Mouse (Mus musculus) embryonic facial prominence, embryonic 14.5 days (tissue): ENCODE results near the gene Gmnn. TPM values are rescaled to one million over a fixed set of nuclear protein-coding genes. Genes with fewer than 3 reads are reported as not detected.

Source experiments
- ATAC-seq: fragments of 200-750 bp; cut with Nextera tagmentation; 2 replicates; pipeline ENCODE4 v1.8.0; 2017; ENCODE audit warnings: low read depth, moderate number of reproducible peaks, moderate TSS enrichment
- DNase-seq: peaks from one replicate; pipeline ENCODE4 v3.0.0-alpha.2; 2015; ENCODE audit warnings: low spot score
- H3K27ac ChIP-seq: fragments of 300-500 bp; sonication (generic); replicated peaks from 2 replicates; pipeline ENCODE4 v1.5.1; 2014; ENCODE audit warnings: low read depth, mild to moderate bottlenecking, low read length, moderate library complexity
- H3K27me3 ChIP-seq: fragments of 300-500 bp; sonication (generic); replicated peaks from 2 replicates; pipeline ENCODE4 v1.6.1; 2014; ENCODE audit warnings: low read length; ENCODE audit not compliant: control insufficient read depth, insufficient read depth
- H3K36me3 ChIP-seq: fragments of 300-500 bp; sonication (generic); 2 replicates; pipeline ENCODE4 v1.6.1; 2014; ENCODE audit warnings: low read length, mixed read lengths; ENCODE audit not compliant: control insufficient read depth, insufficient read depth
- H3K4me1 ChIP-seq: fragments of 300-500 bp; sonication (generic); 2 replicates; pipeline ENCODE4 v1.6.1; 2014; ENCODE audit warnings: antibody characterized with exemption, low read length; ENCODE audit not compliant: control insufficient read depth, insufficient read depth
- H3K4me2 ChIP-seq: fragments of 300-500 bp; sonication (generic); 2 replicates; pipeline ENCODE4 v1.6.1; 2014; ENCODE audit warnings: low read depth, mild to moderate bottlenecking, low read length, moderate library complexity, mixed read lengths
- H3K4me3 ChIP-seq: fragments of 300-500 bp; sonication (generic); 2 replicates; pipeline ENCODE4 v1.5.1; 2014; ENCODE audit warnings: low read depth, mild to moderate bottlenecking, low read length
- H3K9ac ChIP-seq: fragments of 300-500 bp; sonication (generic); 2 replicates; pipeline ENCODE4 v1.6.1; 2014; ENCODE audit warnings: low read depth, mild to moderate bottlenecking, low read length, moderate library complexity, mixed read lengths
- H3K9me3 ChIP-seq: fragments of 300-500 bp; sonication (generic); 2 replicates; pipeline ENCODE4 v1.6.1; 2016; ENCODE audit warnings: low read length; ENCODE audit not compliant: control insufficient read depth
- WGBS: fragments of 180-500 bp; shearing (Covaris S2); extraction: QIAGEN DNeasy Blood & Tissue Kit; methylation state at CpG from one replicate; pipeline ENCODE4 v1.1.7; 2014; 5-methylcytosine and 5-hydroxymethylcytosine counted together
- polyA plus RNA-seq: library from polyadenylated mRNA; unstranded; fragments of >200 nt; fragmentation: Nextera tagmentation; extraction: Ambion mirVana; gene quantifications from 2 replicates; pipeline ENCODE4 v1.2.1, GENCODE M21; 2014

Gmnn gene
- polyA plus RNA-seq, 1 experiment from 2014 or later: 82.4 TPM

DNA sequence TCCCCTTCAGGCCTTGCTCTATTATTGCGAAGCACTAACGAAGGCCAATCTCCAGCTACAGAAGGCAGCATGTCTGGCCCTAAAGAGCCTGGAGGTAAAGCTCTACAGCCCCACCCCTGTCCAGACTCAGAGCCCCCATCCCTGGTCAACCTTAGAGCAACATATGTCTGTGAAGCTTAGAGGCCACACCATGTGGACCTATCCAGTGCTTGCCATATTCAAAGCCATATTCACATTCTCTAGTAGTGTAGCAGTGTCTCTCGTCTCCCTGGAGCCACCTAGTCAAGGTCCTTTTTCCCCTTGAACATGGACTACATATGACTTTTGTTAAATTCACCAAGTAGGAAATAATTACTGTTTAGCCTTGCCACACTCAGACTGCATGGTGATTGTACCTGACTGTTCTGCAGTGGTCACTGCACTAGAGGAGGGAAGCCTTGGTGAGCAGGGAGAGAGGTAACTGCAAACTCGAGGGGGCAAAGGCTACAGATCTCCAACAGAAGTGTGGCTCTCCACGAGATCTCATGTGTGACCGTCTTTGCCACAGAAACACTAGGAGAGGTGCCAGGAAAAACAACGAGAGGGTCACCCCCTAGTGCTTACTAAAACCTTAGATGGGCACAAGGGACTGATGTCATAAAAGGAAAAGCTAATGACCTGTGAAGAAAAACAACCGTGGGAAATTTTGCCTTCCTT, 37.9 kb downstream of the Gmnn start:
- Histone ChIP-seq H3K27ac (no peak overlapping the region), H3K4me1 (peaks cover 8% of the 10 kb centered on the region; the same call in 1 of the 2 replicates), H3K36me3 (no peaks in the 10 kb centered on the region), H3K4me2 (0 out of 2 replicates have a peak overlapping the region, but pooled peaks have one; percentile 18), H3K27me3 (no peaks in the 10 kb centered on the region), H3K9me3 (no peaks in the 10 kb centered on the region), H3K4me3 (no peak overlapping the region), H3K9ac (no peak overlapping the region)
- DNase-seq: no peak
- WGBS: 52% methylated on average over 8 of the region's 8 CpGs
- no peak for ATAC-seq

DNA sequence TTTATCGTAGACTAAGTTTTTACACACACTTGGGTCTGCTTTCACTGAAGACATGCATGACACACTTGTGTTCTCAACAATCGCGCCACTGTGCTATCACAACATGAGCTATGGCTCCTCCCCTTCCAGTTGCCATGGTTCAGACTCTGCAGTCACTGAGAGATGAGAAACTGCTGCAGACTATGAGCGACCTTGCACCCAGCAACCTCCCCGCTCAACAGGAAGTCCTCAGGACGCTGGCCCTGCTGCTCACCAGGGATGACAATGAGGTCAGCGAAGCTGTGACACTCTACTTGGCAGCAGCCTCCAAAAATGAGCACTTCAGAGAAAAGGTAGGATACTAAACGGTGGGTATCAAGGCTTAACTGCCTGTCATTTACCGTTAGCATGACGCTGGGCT, 40.2 kb downstream of the Gmnn start:
- Histone ChIP-seq H3K4me3 (no peak overlapping the region), H3K27me3 (no peaks in the 10 kb centered on the region), H3K9ac (no peak overlapping the region), H3K36me3 (no peaks in the 10 kb centered on the region), H3K4me2 (no peak overlapping the region), H3K4me1 (peaks cover 8% of the 10 kb centered on the region; the same call in 1 of the 2 replicates), H3K9me3 (no peaks in the 10 kb centered on the region), H3K27ac (no peak overlapping the region)
- DNase-seq (no peak), ATAC-seq (no peak)
- WGBS: 68% methylated on average over 10 of the region's 10 CpGs

- 72% methylated on average over 7 of the region's 7 CpGs for WGBS
- no peak for DNase-seq
- Histone ChIP-seq H3K9me3 (no peaks in the 10 kb centered on the region), H3K27ac (no peak overlapping the region), H3K4me3 (no peak overlapping the region), H3K4me2 (no peak overlapping the region), H3K27me3 (no peaks in the 10 kb centered on the region), H3K36me3 (no peaks in the 10 kb centered on the region), H3K9ac (no peak overlapping the region), H3K4me1 (no peaks in the 10 kb centered on the region)
- ATAC-seq: no peak
These were observed 44.0 kb downstream of the Gmnn start for GRCm38 (mm10) chr13:24717677-24718076.

DNA sequence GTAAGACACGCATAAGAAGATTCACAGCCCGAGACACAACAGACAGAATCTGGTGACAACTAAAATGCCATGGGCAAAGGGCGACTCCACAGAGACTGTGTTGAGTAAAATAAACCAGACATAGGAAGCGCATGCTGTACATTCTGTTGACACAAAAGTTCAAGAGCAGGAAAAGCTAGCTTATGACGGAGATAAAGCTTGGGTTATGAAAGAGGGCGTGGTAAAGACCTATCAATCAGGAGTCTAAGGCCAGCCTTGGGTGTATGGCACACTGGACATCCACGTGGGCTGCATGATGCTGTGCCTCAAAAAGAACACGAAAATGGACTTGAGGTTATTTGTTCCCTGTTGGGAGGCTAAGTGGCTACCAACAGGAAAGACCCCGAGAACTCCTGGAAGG, 45.3 kb downstream of the Gmnn start:
- H3K9me3 ChIP-seq: no peaks in the 10 kb centered on the region
- H3K27ac ChIP-seq: no peak overlapping the region
- DNase-seq (no peak), ATAC-seq (no peak)
- H3K4me2 ChIP-seq: no peak overlapping the region
- H3K9ac ChIP-seq: no peak overlapping the region
- H3K4me3 ChIP-seq: no peak overlapping the region
- H3K27me3 ChIP-seq: no peaks in the 10 kb centered on the region
- WGBS: 78% methylated on average over 9 of the region's 9 CpGs
- H3K36me3 ChIP-seq: no peaks in the 10 kb centered on the region
- H3K4me1 ChIP-seq: no peaks in the 10 kb centered on the region

DNA sequence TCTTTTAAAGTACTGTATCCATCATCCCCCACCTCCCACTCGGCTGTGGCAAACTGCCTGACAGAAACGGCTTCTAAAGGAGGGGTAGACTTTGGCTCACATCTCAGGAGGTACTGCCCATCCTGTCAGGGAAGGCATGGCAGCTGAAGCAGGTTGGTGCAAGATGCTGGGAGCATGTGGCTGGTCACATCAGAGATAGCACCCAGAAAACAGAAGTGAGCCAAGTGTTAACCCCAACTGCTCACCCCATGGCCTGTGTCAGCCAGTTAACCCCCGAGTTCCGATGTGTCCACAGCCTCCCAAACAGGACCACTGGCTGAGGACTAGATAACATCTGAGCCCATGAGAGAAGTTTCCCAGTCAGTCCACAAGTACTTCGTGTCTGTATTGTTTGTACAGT, 46.1 kb downstream of the Gmnn start:
- DNase-seq (no peak), ATAC-seq (no peak)
- Histone ChIP-seq H3K27me3 (no peaks in the 10 kb centered on the region), H3K4me1 (no peaks in the 10 kb centered on the region), H3K36me3 (no peaks in the 10 kb centered on the region), H3K4me3 (no peak overlapping the region), H3K9ac (no peak overlapping the region), H3K9me3 (no peaks in the 10 kb centered on the region), H3K27ac (no peak overlapping the region), H3K4me2 (no peak overlapping the region)
- WGBS: 67% methylated on average over 5 of the region's 5 CpGs

DNA sequence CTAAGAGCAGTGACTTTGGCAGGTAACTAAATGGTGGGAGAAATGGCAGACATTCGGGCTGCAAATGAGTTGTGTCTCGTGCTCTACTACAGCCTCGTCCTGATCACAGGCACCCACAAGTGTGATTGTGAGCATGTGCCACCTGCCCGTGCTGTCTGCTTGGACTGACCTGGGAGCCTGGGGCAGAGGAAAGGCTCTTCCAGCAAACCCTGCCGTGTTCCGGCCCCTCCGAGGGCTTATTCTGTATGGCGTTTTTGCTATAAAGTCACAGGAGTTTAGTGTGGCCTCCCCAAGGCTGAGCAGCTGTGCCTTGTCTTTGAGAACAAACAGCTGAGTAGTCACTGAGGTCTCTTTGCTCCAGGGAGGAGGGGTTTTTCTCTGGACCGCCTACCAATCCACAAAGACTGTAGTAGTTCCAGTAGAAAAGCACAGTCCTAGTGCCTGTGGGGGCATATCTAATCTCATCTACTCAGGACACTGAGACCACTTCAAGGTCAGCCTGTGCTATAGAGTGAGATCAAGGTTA, 47.3 kb downstream of the Gmnn start:
- Histone ChIP-seq H3K27me3 (no peaks in the 10 kb centered on the region), H3K4me2 (no peak overlapping the region), H3K36me3 (no peaks in the 10 kb centered on the region), H3K9me3 (no peaks in the 10 kb centered on the region), H3K27ac (no peak overlapping the region), H3K9ac (no peak overlapping the region), H3K4me1 (no peaks in the 10 kb centered on the region), H3K4me3 (no peak overlapping the region)
- DNase-seq: peak; percentile 37
- no peak; the same call in 1 of the 2 replicates for ATAC-seq
- WGBS: 72% methylated on average over 9 of the region's 9 CpGs

DNA sequence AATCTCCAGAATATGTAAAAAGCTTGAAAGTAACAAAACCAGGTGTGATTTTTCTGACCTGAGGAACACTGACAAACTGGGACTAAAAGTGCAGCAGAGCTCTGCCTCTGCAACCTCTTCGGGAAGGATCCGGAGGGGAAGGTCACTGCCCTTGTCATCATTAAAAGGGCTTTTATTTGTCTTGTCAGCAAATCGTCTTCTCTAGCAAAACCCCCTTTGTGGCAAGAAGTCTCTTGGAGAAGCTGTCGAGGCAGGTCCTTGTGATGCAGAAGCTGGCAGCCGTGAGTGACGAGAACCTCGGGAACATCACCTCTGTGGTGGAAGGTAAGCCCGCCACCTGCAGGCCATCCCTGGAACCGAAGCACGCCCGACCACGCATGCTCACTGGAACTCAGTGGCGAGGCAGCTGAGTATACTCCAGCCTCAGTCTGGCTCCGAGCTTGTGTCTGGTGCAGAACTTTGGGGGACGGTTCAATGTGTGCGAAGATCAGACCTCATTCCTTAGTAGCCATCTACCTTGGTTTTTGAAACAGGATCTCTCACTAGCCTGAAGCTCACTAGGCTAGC, 48.2 kb downstream of the Gmnn start:
- 7% methylated on average over 13 of the region's 16 CpGs for WGBS
- peak; percentile 90 for ATAC-seq

GRCm38 (mm10) chr13:24712581-24713130, 49.1 kb downstream of the Gmnn start:
- Histone ChIP-seq H3K9ac (no peak overlapping the region), H3K27me3 (no peaks in the 10 kb centered on the region), H3K9me3 (no peaks in the 10 kb centered on the region), H3K36me3 (no peaks in the 10 kb centered on the region), H3K27ac (no peak overlapping the region), H3K4me3 (no peak overlapping the region), H3K4me2 (no peak overlapping the region), H3K4me1 (no peaks in the 10 kb centered on the region)
- ATAC-seq (no peak), DNase-seq (no peak)
- 76% methylated on average over 7 of the region's 7 CpGs for WGBS

More for the DNA sequence above, 48.2 kb downstream of the Gmnn start:
- no peaks in the 10 kb centered on the region for H3K27me3 ChIP-seq
- no peaks in the 10 kb centered on the region for H3K4me1 ChIP-seq
- no peaks in the 10 kb centered on the region for H3K9me3 ChIP-seq
- H3K36me3 ChIP-seq: no peaks in the 10 kb centered on the region
- H3K27ac ChIP-seq: no peak overlapping the region
- peak overlapping the region; percentile 40 for H3K4me2 ChIP-seq
- peak; percentile 86 for DNase-seq
- peak overlapping the region; percentile 14; the same call in 1 of the 2 replicates for H3K9ac ChIP-seq
- no peak overlapping the region; the same call in 1 of the 2 replicates for H3K4me3 ChIP-seq
